Mouse (Mus musculus) embryonic facial prominence, embryonic 14.5 days (tissue): ENCODE data around the gene Ppbp. TPM values are rescaled to one million over a fixed set of nuclear protein-coding genes. Genes with fewer than 3 reads are reported as not detected.
A peak's percentile ranks its signal among the peaks of the same experiment; 100 is the strongest.

Experiments
- ATAC-seq: fragments of 200-750 bp; cut with Nextera tagmentation; 2 replicates; pipeline ENCODE4 v1.8.0; 2017; ENCODE audit warnings: low read depth, moderate number of reproducible peaks, moderate TSS enrichment
- DNase-seq: peaks from one replicate; pipeline ENCODE4 v3.0.0-alpha.2; 2015; ENCODE audit warnings: low spot score
- H3K27ac ChIP-seq: fragments of 300-500 bp; sonication (generic); replicated peaks from 2 replicates; pipeline ENCODE4 v1.5.1; 2014; ENCODE audit warnings: low read depth, mild to moderate bottlenecking, low read length, moderate library complexity
- H3K27me3 ChIP-seq: fragments of 300-500 bp; sonication (generic); replicated peaks from 2 replicates; pipeline ENCODE4 v1.6.1; 2014; ENCODE audit warnings: low read length; ENCODE audit not compliant: control insufficient read depth, insufficient read depth
- H3K36me3 ChIP-seq: fragments of 300-500 bp; sonication (generic); 2 replicates; pipeline ENCODE4 v1.6.1; 2014; ENCODE audit warnings: low read length, mixed read lengths; ENCODE audit not compliant: control insufficient read depth, insufficient read depth
- H3K4me1 ChIP-seq: fragments of 300-500 bp; sonication (generic); 2 replicates; pipeline ENCODE4 v1.6.1; 2014; ENCODE audit warnings: antibody characterized with exemption, low read length; ENCODE audit not compliant: control insufficient read depth, insufficient read depth
- H3K4me2 ChIP-seq: fragments of 300-500 bp; sonication (generic); 2 replicates; pipeline ENCODE4 v1.6.1; 2014; ENCODE audit warnings: low read depth, mild to moderate bottlenecking, low read length, moderate library complexity, mixed read lengths
- H3K4me3 ChIP-seq: fragments of 300-500 bp; sonication (generic); 2 replicates; pipeline ENCODE4 v1.5.1; 2014; ENCODE audit warnings: low read depth, mild to moderate bottlenecking, low read length
- H3K9ac ChIP-seq: fragments of 300-500 bp; sonication (generic); 2 replicates; pipeline ENCODE4 v1.6.1; 2014; ENCODE audit warnings: low read depth, mild to moderate bottlenecking, low read length, moderate library complexity, mixed read lengths
- H3K9me3 ChIP-seq: fragments of 300-500 bp; sonication (generic); 2 replicates; pipeline ENCODE4 v1.6.1; 2016; ENCODE audit warnings: low read length; ENCODE audit not compliant: control insufficient read depth
- WGBS: fragments of 180-500 bp; shearing (Covaris S2); extraction: QIAGEN DNeasy Blood & Tissue Kit; methylation state at CpG from one replicate; pipeline ENCODE4 v1.1.7; 2014; 5-methylcytosine and 5-hydroxymethylcytosine counted together
- polyA plus RNA-seq: library from polyadenylated mRNA; unstranded; fragments of >200 nt; fragmentation: Nextera tagmentation; extraction: Ambion mirVana; gene quantifications from 2 replicates; pipeline ENCODE4 v1.2.1, GENCODE M21; 2014

Gene Ppbp
- 1.8 and 3.6 TPM in 2 replicates for polyA plus RNA-seq

- Histone ChIP-seq H3K4me1 (peaks cover 5% of the 10 kb centered on the region; the same call in 1 of the 2 replicates), H3K27ac (no peak within 1 kb of the TSS), H3K9ac (no peak within 1 kb of the TSS), H3K9me3 (no peaks in the 10 kb centered on the region), H3K36me3 (no peaks in the 10 kb centered on the region), H3K4me3 (no peak within 1 kb of the TSS), H3K4me2 (no peak within 1 kb of the TSS), H3K27me3 (no peaks in the 10 kb centered on the region)
- ATAC-seq (no peak), DNase-seq (no peak)
- WGBS, result 51% methylated on average over 3 of the region's 3 CpGs
These were observed at the start of gene Ppbp for GRCm38 (mm10) chr5:90768218-90768617. Gene Ppbp, plus strand, starts transcription at chr5:90768518.

- Histone ChIP-seq H3K9ac (no peak overlapping the region), H3K27ac (no peak overlapping the region), H3K4me3 (no peak overlapping the region), H3K36me3 (no peaks in the 10 kb centered on the region), H3K27me3 (no peaks in the 10 kb centered on the region), H3K4me2 (no peak overlapping the region), H3K4me1 (no peaks in the 10 kb centered on the region), H3K9me3 (0 out of 2 replicates have a peak, but pooled peaks cover 5% of the 10 kb centered on the region)
- 96% methylated on average over 3 of the region's 3 CpGs for WGBS
- DNase-seq (no peak), ATAC-seq (no peak)
These were observed 45.7 kb upstream of the Ppbp start for GRCm38 (mm10) chr5:90722656-90723055.

GRCm38 (mm10) chr5:90728254-90728653, 40.1 kb upstream of the Ppbp start:
- 74% methylated on average over 3 of the region's 3 CpGs for WGBS
- Histone ChIP-seq H3K27me3 (no peaks in the 10 kb centered on the region), H3K4me1 (no peaks in the 10 kb centered on the region), H3K9ac (no peak overlapping the region), H3K9me3 (0 out of 2 replicates have a peak, but pooled peaks cover 5% of the 10 kb centered on the region), H3K4me2 (no peak overlapping the region), H3K4me3 (no peak overlapping the region), H3K36me3 (no peaks in the 10 kb centered on the region), H3K27ac (no peak overlapping the region)
- no peak for ATAC-seq
- DNase-seq, result no peak

DNA sequence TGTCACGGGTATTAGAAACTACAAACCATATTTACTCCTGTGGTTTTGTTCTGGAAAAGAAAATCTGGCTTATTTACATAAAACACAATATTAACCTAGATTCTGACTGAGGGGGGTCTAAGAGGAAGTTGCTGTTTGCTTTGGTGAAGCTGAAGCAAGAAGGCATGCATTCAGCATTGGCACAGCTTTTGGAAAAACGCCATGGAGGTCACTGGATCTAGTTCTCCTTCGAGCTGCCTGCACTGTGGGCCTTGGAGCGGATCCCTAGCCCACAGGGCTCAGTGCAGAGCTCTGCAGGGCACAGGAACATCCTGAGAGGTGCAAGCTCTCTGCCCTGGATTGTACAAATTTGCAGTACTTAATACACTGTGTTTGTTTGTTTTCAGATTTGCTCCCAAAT, 36.8 kb upstream of the Ppbp start:
- Histone ChIP-seq H3K4me3 (no peak overlapping the region), H3K36me3 (no peaks in the 10 kb centered on the region), H3K9ac (no peak overlapping the region), H3K27ac (0 out of 2 replicates have a peak overlapping the region, but pooled peaks have one; percentile 33), H3K9me3 (0 out of 2 replicates have a peak, but pooled peaks cover 5% of the 10 kb centered on the region), H3K4me1 (no peaks in the 10 kb centered on the region), H3K27me3 (no peaks in the 10 kb centered on the region), H3K4me2 (no peak overlapping the region)
- whole genome bisulfite sequencing, result 47% methylated on average over 4 of the region's 4 CpGs
- ATAC-seq (peak; percentile 30; the same call in 1 of the 2 replicates), DNase-seq (peak; percentile 85)

GRCm38 (mm10) chr5:90742029-90742428, 26.3 kb upstream of the Ppbp start:
- Histone ChIP-seq H3K36me3 (no peaks in the 10 kb centered on the region), H3K9ac (no peak overlapping the region), H3K27ac (no peak overlapping the region), H3K4me2 (no peak overlapping the region), H3K4me1 (no peaks in the 10 kb centered on the region), H3K4me3 (no peak overlapping the region), H3K27me3 (no peaks in the 10 kb centered on the region), H3K9me3 (no peaks in the 10 kb centered on the region)
- 52% methylated on average over 4 of the region's 4 CpGs for WGBS
- ATAC-seq, result no peak
- peak; percentile 15 for DNase-seq

- Histone ChIP-seq H3K9ac (no peak overlapping the region), H3K9me3 (no peaks in the 10 kb centered on the region), H3K4me1 (peaks cover 22% of the 10 kb centered on the region), H3K4me3 (no peak overlapping the region), H3K27me3 (no peaks in the 10 kb centered on the region), H3K36me3 (no peaks in the 10 kb centered on the region), H3K27ac (no peak overlapping the region), H3K4me2 (no peak overlapping the region)
- no peak for DNase-seq
- ATAC-seq, result no peak
- WGBS, result 90% methylated on average over 1 of the region's 1 CpGs
These were observed 14.4 kb upstream of the Ppbp start for GRCm38 (mm10) chr5:90753934-90754333.

DNA sequence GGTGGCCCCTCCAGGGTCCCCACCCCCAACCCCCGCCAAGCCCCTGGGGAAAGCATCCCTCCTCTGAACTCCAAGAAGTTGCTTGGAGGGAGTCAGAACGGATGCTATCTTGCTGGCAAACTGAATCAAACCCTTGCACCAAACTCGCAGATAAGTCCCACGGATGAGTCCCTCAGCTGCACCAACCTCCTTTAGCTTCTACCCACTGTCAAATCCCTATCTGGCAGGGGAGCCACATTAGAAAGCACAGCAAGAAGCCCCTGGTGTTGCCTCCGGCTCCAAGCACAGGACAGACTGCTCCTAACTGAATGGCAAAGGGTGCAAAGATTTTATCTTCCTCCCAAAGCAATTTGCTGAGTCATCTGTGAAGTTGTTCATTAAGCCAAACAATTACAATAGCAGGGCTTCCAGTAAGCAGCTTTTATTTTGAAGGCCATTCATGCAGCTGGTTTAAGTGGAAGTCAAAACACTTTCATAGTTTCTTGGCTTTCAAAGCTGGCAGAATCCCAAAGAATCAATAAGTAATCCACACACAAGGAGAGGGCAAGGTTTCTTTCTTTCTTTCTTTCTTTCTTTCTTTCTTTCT, 10.2 kb upstream of the Ppbp start:
- Histone ChIP-seq H3K27ac (no peak overlapping the region; the same call in 1 of the 2 replicates), H3K4me1 (peaks cover 29% of the 10 kb centered on the region), H3K36me3 (no peaks in the 10 kb centered on the region), H3K9me3 (no peaks in the 10 kb centered on the region), H3K4me3 (no peak overlapping the region), H3K9ac (no peak overlapping the region), H3K4me2 (peak overlapping the region; percentile 13; the same call in 1 of the 2 replicates), H3K27me3 (peaks cover 7% of the 10 kb centered on the region)
- 32% methylated on average over 4 of the region's 5 CpGs for WGBS
- ATAC-seq (no peak), DNase-seq (peak; percentile 84)

- peak within 1 kb of the TSS; percentile 58 for H3K4me2 ChIP-seq
- DNase-seq (peak; percentile 52), ATAC-seq (no peak)
- H3K9me3 ChIP-seq, result no peaks in the 10 kb centered on the region
- H3K9ac ChIP-seq, result peak within 1 kb of the TSS; percentile 49
- H3K36me3 ChIP-seq, result no peaks in the 10 kb centered on the region
- H3K4me3 ChIP-seq, result peak within 1 kb of the TSS; percentile 36
- H3K27ac ChIP-seq, result no peak within 1 kb of the TSS
- peaks cover 7% of the 10 kb centered on the region for H3K27me3 ChIP-seq
- peaks cover 34% of the 10 kb centered on the region for H3K4me1 ChIP-seq
- 4% methylated on average over 32 of the region's 32 CpGs for WGBS
These were observed 8.9 kb upstream of the Ppbp start, which contains the start of gene Cxcl5 for GRCm38 (mm10) chr5:90759077-90760065. Gene Cxcl5, plus strand, starts transcription at chr5:90759360.
